Mouse (Mus musculus): ENCODE measurements around the gene Syt9. TPM values are rescaled to one million over a fixed set of nuclear protein-coding genes. Genes with fewer than 3 reads are reported as not detected.

Syt9 gene
- polyA plus RNA-seq, 1 experiment, result not detected

DNA sequence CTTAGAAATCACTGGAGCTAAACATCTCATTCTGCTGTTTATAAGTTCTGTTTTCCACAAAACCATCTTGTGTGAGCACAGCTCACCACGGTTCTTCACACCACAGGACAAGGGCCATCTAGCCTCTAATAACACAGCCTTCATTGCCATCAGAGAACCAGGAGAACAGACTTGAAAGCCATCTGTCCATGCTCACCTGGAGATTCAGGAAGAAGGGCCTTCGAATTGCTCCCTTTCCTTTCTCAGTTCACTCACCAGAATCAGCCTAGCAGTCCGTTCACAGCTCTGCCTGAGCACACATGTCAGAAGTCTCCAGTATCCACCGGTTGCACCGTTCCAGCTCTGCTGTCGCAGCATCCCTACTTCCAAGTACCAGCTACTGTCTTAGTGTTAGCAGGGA lies 44.4 kb downstream of the Syt9 start:
- H3K27me3 ChIP-seq (ENCODE audit: control insufficient read depth, insufficient read depth, insufficient read length), result no peaks in the 10 kb centered on the region
- no peak overlapping the region for H3K4me2 ChIP-seq (ENCODE audit: low read depth)
- no peak overlapping the region for H3ac ChIP-seq (ENCODE audit: control insufficient read depth, insufficient read length)
- TF ChIP-seq MYOD1 (IDR thresholded peaks at IDR 0.05; ENCODE audit: control insufficient read depth in 1 of 3, insufficient read length in 2 of 3, low read depth in 2 of 3) (no peak), SRF (IDR thresholded peaks at IDR 0.05; ENCODE audit: control insufficient read depth, insufficient read length, low read depth) (no peak), E2F4 (IDR thresholded peaks at IDR 0.05; ENCODE audit: insufficient read depth) (no peak), POLR2A (IDR thresholded peaks at IDR 0.05; ENCODE audit: insufficient read length, low read depth) (no peak), CEBPB (IDR thresholded peaks at IDR 0.05; ENCODE audit: insufficient read depth, poor library complexity, severe bottlenecking) (no peak)
- no peak overlapping the region for H3K4me3 ChIP-seq
- H3K79me2 ChIP-seq (ENCODE audit: control insufficient read depth, insufficient read depth), result no peaks in the 10 kb centered on the region
- H3K36me3 ChIP-seq (ENCODE audit: control insufficient read depth, insufficient read depth), result no peaks in the 10 kb centered on the region

DNA sequence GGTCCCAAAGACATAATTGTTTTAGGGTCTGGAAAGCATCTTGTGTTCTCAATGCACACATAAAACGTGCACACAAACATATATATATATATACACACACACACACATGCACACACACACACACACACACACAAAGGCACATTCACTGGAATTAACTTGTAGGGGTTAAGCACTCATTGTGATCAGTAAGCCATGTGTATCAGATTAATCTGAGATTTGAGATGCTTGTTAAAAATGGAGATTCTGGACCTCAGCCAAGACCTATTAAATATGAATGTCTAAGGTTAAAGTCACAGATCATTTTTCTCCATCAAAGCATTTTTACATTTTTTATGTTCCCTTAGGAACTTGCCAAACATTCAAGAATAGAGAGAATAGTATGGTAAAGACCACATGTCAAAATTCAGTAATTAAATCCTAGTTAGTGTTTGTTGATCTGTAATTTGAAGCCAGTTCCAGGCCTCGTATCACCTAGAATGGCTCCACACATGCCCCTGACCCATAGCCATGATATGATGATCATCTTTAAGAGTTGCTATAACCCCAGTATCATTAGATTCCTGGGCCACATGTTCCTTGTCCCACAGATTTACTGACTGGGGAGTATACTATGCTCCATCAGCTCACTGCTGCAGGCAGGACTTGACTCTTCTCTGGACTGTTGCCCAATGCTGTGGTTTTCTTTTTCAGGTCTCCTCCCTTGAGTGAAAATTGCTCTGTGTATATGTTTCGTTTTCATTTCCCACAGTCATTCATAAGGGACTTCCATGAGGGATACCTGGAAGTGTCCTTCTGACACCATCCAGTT lies 46.7 kb downstream of the Syt9 start:
- Histone ChIP-seq H3K79me2 (ENCODE audit: control insufficient read depth, insufficient read depth) (no peaks in the 10 kb centered on the region), H3K36me3 (ENCODE audit: control insufficient read depth, insufficient read depth) (no peaks in the 10 kb centered on the region), H3ac (ENCODE audit: control insufficient read depth, insufficient read length) (no peak overlapping the region), H3K4me3 (no peak overlapping the region), H3K4me2 (ENCODE audit: low read depth) (no peak overlapping the region), H3K27me3 (ENCODE audit: control insufficient read depth, insufficient read depth, insufficient read length) (no peaks in the 10 kb centered on the region)
- TF ChIP-seq REST (IDR thresholded peaks at IDR 0.05; ENCODE audit: insufficient read depth, insufficient read length) (no peak), TCF12 (IDR thresholded peaks at IDR 0.05; ENCODE audit: insufficient read depth, poor library complexity, severe bottlenecking) (no peak), CEBPB (IDR thresholded peaks at IDR 0.05; ENCODE audit: insufficient read depth, poor library complexity, severe bottlenecking) (no peak), POLR2A (IDR thresholded peaks at IDR 0.05; ENCODE audit: insufficient read length, low read depth) (no peak)

DNA sequence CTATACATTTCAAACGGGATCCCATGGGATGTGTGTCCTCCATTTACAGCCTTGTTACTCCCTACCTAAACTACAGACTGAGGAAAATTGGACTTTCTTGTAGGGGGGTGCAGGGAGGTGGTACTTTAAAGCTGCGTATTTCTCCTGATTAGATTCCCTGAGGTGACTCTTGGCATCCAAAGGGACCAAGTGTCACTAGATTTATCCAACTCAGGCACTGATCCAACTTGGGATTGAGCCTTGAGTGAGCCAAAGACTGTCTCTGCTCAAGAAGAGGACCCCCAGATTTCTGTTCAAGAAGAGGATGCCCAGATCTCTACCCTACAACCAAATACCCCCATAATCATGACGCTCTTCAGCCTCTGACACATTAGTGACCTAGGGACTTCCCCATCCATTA lies 66.9 kb downstream of the Syt9 start:
- H3K4me2 ChIP-seq (ENCODE audit: low read depth), result no peak overlapping the region
- no peaks in the 10 kb centered on the region for H3K36me3 ChIP-seq (ENCODE audit: control insufficient read depth, insufficient read depth)
- TF ChIP-seq CEBPB (IDR thresholded peaks at IDR 0.05; ENCODE audit: insufficient read depth, poor library complexity, severe bottlenecking) (no peak), TCF12 (IDR thresholded peaks at IDR 0.05; ENCODE audit: insufficient read depth, poor library complexity, severe bottlenecking) (no peak), POLR2A (IDR thresholded peaks at IDR 0.05; ENCODE audit: insufficient read length, low read depth) (no peak), MYOG (IDR thresholded peaks at IDR 0.05; ENCODE audit: control insufficient read depth in 1 of 3, insufficient read depth in 1 of 3, insufficient read length in 2 of 3, low read depth in 2 of 3) (no peak), POLR2AphosphoS2 (IDR thresholded peaks at IDR 0.05; ENCODE audit: insufficient read length, low read depth) (no peak), E2F4 (IDR thresholded peaks at IDR 0.05; ENCODE audit: insufficient read depth) (no peak), MYOD1 (IDR thresholded peaks at IDR 0.05; ENCODE audit: control insufficient read depth in 1 of 3, insufficient read length in 2 of 3, low read depth in 2 of 3) (no peak)
- H3ac ChIP-seq (ENCODE audit: control insufficient read depth, insufficient read length), result no peak overlapping the region
- H3K79me2 ChIP-seq (ENCODE audit: control insufficient read depth, insufficient read depth), result no peaks in the 10 kb centered on the region
- H3K27me3 ChIP-seq (ENCODE audit: control insufficient read depth, insufficient read depth, insufficient read length), result no peaks in the 10 kb centered on the region
- H3K4me3 ChIP-seq, result no peak overlapping the region

GRCm38 (mm10) chr7:107444579-107444978 lies 74.1 kb downstream of the Syt9 start:
- H3K27me3 ChIP-seq (ENCODE audit: control insufficient read depth, insufficient read depth, insufficient read length), result no peaks in the 10 kb centered on the region
- no peak for TF ChIP-seq POLR2AphosphoS2 (IDR thresholded peaks at IDR 0.05; ENCODE audit: insufficient read length, low read depth)
- TF ChIP-seq MAX (IDR thresholded peaks at IDR 0.05; ENCODE audit: low read depth), result no peak
- no peak for TF ChIP-seq E2F4 (IDR thresholded peaks at IDR 0.05; ENCODE audit: insufficient read depth)
- no peak for TF ChIP-seq USF1 (IDR thresholded peaks at IDR 0.05; ENCODE audit: low read depth)
- TF ChIP-seq REST (IDR thresholded peaks at IDR 0.05; ENCODE audit: insufficient read depth, insufficient read length), result no peak
- no peak for TF ChIP-seq TCF3 (IDR thresholded peaks at IDR 0.05; ENCODE audit: insufficient read length, low read depth)
- TF ChIP-seq MYOG (IDR thresholded peaks at IDR 0.05; ENCODE audit: control insufficient read depth in 1 of 3, insufficient read depth in 1 of 3, insufficient read length in 2 of 3, low read depth in 2 of 3), result no peak
- no peak for TF ChIP-seq MYOD1 (IDR thresholded peaks at IDR 0.05; ENCODE audit: control insufficient read depth in 1 of 3, insufficient read length in 2 of 3, low read depth in 2 of 3)
- TF ChIP-seq TCF12 (IDR thresholded peaks at IDR 0.05; ENCODE audit: insufficient read depth, poor library complexity, severe bottlenecking), result no peak
- TF ChIP-seq POLR2A (IDR thresholded peaks at IDR 0.05; ENCODE audit: insufficient read length, low read depth), result no peak
- no peak for TF ChIP-seq SRF (IDR thresholded peaks at IDR 0.05; ENCODE audit: control insufficient read depth, insufficient read length, low read depth)
- no peak for TF ChIP-seq CEBPB (IDR thresholded peaks at IDR 0.05; ENCODE audit: insufficient read depth, poor library complexity, severe bottlenecking)
- H3ac ChIP-seq (ENCODE audit: control insufficient read depth, insufficient read length), result no peak overlapping the region
- no peaks in the 10 kb centered on the region for H3K79me2 ChIP-seq (ENCODE audit: control insufficient read depth, insufficient read depth)
- H3K4me3 ChIP-seq, result no peak overlapping the region
- H3K4me2 ChIP-seq (ENCODE audit: low read depth), result no peak overlapping the region
- H3K36me3 ChIP-seq (ENCODE audit: control insufficient read depth, insufficient read depth), result no peaks in the 10 kb centered on the region

DNA sequence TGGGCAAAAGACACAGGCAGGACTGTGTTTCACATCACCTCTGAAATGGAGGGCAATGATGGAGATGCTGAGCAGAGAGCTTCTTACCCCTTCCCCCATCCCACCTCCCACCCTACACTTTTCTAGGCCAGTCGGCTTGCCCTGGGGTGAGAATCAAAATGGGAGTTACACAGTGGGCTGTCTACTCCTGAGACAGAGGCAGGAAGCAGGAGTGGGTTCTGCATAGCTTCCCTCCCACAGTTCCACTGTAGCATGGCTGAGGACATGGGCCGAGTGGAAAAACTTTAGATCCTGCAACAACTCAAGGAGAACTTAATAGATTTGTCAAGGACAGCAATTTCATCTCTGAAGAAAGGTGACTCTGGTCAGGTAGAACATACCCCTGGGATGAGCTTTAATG lies 84.1 kb downstream of the Syt9 start:
- no peak overlapping the region for H3K4me2 ChIP-seq (ENCODE audit: low read depth)
- H3ac ChIP-seq (ENCODE audit: control insufficient read depth, insufficient read length), result no peak overlapping the region
- no peak for TF ChIP-seq MYOD1 (IDR thresholded peaks at IDR 0.05; ENCODE audit: control insufficient read depth in 1 of 3, insufficient read length in 2 of 3, low read depth in 2 of 3)
- H3K79me2 ChIP-seq (ENCODE audit: control insufficient read depth, insufficient read depth), result no peaks in the 10 kb centered on the region
- H3K36me3 ChIP-seq (ENCODE audit: control insufficient read depth, insufficient read depth), result no peaks in the 10 kb centered on the region
- H3K4me3 ChIP-seq, result no peak overlapping the region
- no peaks in the 10 kb centered on the region for H3K27me3 ChIP-seq (ENCODE audit: control insufficient read depth, insufficient read depth, insufficient read length)

All from myocyte (in vitro differentiated cells).